Mouse (Mus musculus): ENCODE data around the gene Gm8232.
"Not testable (repeated sequence)": the region's sequence is repeated elsewhere in the genome, so short reads cannot be mapped to it uniquely, and the experiment has no call there.

- not testable (repeated sequence) for TF ChIP-seq CTCF (IDR thresholded peaks at IDR 0.05; ENCODE audit: control insufficient read depth, insufficient read depth, insufficient read length); FOSL1 (IDR thresholded peaks at IDR 0.05; ENCODE audit: insufficient read depth, low read length, poor library complexity, severe bottlenecking)
Measured at GRCm38 (mm10) chr14:44410588-44410987, 22.8 kb upstream of the Gm8232 start, which contains the start of gene Gm3371.
